Mouse (Mus musculus): ENCODE measurements around the gene Acsm4. TPM values are rescaled to one million over a fixed set of nuclear protein-coding genes. Genes with fewer than 3 reads are reported as not detected.

Acsm4 gene
- polyA plus RNA-seq (2014; fragmentation: Illumina TruSeq; extraction: RNeasy Lipid Tissue Mini Kit (QIAGEN cat#74804); ENCODE audit: insufficient read depth, low read depth, low replicate concordance), result not detected

DNA sequence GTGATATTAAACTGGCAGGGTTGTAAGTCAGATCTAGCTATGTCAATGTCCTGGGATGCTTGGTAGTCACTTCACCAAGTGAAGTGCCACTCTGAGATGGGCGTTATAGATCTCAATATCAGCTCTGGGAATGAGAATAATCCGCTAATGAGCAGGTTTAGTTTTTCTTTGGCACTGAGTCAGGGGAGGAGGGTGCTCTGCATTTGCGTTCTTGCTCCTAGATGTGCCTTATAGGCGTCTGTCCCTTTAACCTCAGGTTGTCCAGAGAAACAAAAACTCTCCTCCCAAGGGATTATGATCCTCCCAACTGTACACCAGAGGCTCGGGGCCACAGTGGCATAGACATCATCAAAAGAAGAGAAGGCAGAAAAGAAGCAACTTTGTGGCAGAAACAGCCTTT is at the start of gene Acsm4:
Gene Acsm4, plus strand, starts transcription at position 301 of the 400 bp plus-strand sequence.

GRCm38 (mm10) chr7:119720253-119720946 is 30.6 kb downstream of the Acsm4 start, which contains the start of gene Thumpd1:
Gene Thumpd1 (minus strand): TSS chr7:119720798.

DNA sequence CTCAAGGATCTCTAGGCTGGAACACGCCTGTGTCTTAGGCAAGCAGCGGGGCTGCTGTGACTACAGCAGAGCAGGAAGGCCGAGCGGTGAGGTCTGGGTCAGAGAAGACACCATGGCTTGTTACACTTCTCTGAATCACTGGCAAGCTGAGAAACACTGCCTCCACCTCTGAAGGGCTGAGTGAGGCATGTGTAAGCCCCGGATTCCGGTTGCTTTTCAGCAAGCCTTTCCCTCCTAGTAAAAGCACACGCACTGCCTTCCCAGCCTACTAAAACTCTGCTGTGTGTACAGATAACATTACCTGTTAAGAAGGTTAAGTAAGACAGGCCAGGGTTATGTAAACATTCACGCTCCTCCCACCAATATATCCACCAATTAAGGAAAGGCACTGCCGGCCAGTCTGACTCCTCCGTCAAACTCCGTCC is 70.7 kb downstream of the Acsm4 start, which contains the start of gene Acsm3:
Gene Acsm3, plus strand, starts transcription at position 397 of the 425 bp plus-strand sequence.

Other genes starting within 250 kb of the Acsm4 start
- gene Gp2, start 230.7 kb upstream of the Acsm4 start, polyA plus RNA-seq (2014; fragmentation: Illumina TruSeq; extraction: RNeasy Lipid Tissue Mini Kit (QIAGEN cat#74804); ENCODE audit: insufficient read depth, low read depth, low replicate concordance), result 1.2 TPM
- gene Umod, start 210.7 kb upstream of the Acsm4 start, polyA plus RNA-seq (2014; fragmentation: Illumina TruSeq; extraction: RNeasy Lipid Tissue Mini Kit (QIAGEN cat#74804); ENCODE audit: insufficient read depth, low read depth, low replicate concordance), result not detected
- 0.30 TPM for gene Acsm5, start 170.6 kb upstream of the Acsm4 start, polyA plus RNA-seq (2014; fragmentation: Illumina TruSeq; extraction: RNeasy Lipid Tissue Mini Kit (QIAGEN cat#74804); ENCODE audit: insufficient read depth, low read depth, low replicate concordance)
- gene Pdilt, start 166.5 kb upstream of the Acsm4 start, polyA plus RNA-seq (2014; fragmentation: Illumina TruSeq; extraction: RNeasy Lipid Tissue Mini Kit (QIAGEN cat#74804); ENCODE audit: insufficient read depth, low read depth, low replicate concordance), result not detected
- not detected for gene Acsm2, start 135.7 kb upstream of the Acsm4 start, polyA plus RNA-seq (2014; fragmentation: Illumina TruSeq; extraction: RNeasy Lipid Tissue Mini Kit (QIAGEN cat#74804); ENCODE audit: insufficient read depth, low read depth, low replicate concordance)
- 7.8 TPM for gene Acsm1, start 83.0 kb upstream of the Acsm4 start, polyA plus RNA-seq (2014; fragmentation: Illumina TruSeq; extraction: RNeasy Lipid Tissue Mini Kit (QIAGEN cat#74804); ENCODE audit: insufficient read depth, low read depth, low replicate concordance)
- gene Thumpd1, start 30.8 kb downstream of the Acsm4 start, polyA plus RNA-seq (2014; fragmentation: Illumina TruSeq; extraction: RNeasy Lipid Tissue Mini Kit (QIAGEN cat#74804); ENCODE audit: insufficient read depth, low read depth, low replicate concordance), result 16.5 TPM
- gene Acsm3, start 70.9 kb downstream of the Acsm4 start, polyA plus RNA-seq (2014; fragmentation: Illumina TruSeq; extraction: RNeasy Lipid Tissue Mini Kit (QIAGEN cat#74804); ENCODE audit: insufficient read depth, low read depth, low replicate concordance), result 2.7 TPM
- 2.9 TPM for gene Rexo5, start 104.0 kb downstream of the Acsm4 start, polyA plus RNA-seq (2014; fragmentation: Illumina TruSeq; extraction: RNeasy Lipid Tissue Mini Kit (QIAGEN cat#74804); ENCODE audit: insufficient read depth, low read depth, low replicate concordance)
- gene Eri2, start 104.0 kb downstream of the Acsm4 start, polyA plus RNA-seq (2014; fragmentation: Illumina TruSeq; extraction: RNeasy Lipid Tissue Mini Kit (QIAGEN cat#74804); ENCODE audit: insufficient read depth, low read depth, low replicate concordance), result 1.8 TPM
- gene Lyrm1, start 205.8 kb downstream of the Acsm4 start, polyA plus RNA-seq (2014; fragmentation: Illumina TruSeq; extraction: RNeasy Lipid Tissue Mini Kit (QIAGEN cat#74804); ENCODE audit: insufficient read depth, low read depth, low replicate concordance), result 7.2 TPM
- gene Dcun1d3, start 206.3 kb downstream of the Acsm4 start, polyA plus RNA-seq (2014; fragmentation: Illumina TruSeq; extraction: RNeasy Lipid Tissue Mini Kit (QIAGEN cat#74804); ENCODE audit: insufficient read depth, low read depth, low replicate concordance), result 5.0 TPM

Measured in lung, adult 10 weeks (tissue).